Mouse (Mus musculus) limb, embryonic 11.5 days (tissue): Measurements from ENCODE around the gene Foxf1. TPM values are rescaled to one million over a fixed set of nuclear protein-coding genes. Genes with fewer than 3 reads are reported as not detected.

Source experiments
- ATAC-seq: fragments of 200-750 bp; cut with Nextera tagmentation; 2 replicates; pipeline ENCODE4 v1.8.0; 2017; ENCODE audit warnings: low read depth; ENCODE audit not compliant: insufficient number of reproducible peaks, low FRiP score, low TSS enrichment
- DNase-seq: peaks from one replicate; pipeline ENCODE4 v3.0.0-alpha.2; 2015; ENCODE audit warnings: low spot score
- H3K27ac ChIP-seq: fragments of 300-500 bp; sonication (generic); replicated peaks from 2 replicates; pipeline ENCODE4 v1.5.1; 2014; ENCODE audit warnings: low read depth, mild to moderate bottlenecking, low read length
- H3K27me3 ChIP-seq: fragments of 300-500 bp; sonication (generic); 2 replicates; pipeline ENCODE4 v1.6.1; 2014; ENCODE audit warnings: mild to moderate bottlenecking, low read length, mixed read lengths; ENCODE audit not compliant: control insufficient read depth, insufficient read depth
- H3K36me3 ChIP-seq: fragments of 300-500 bp; sonication (generic); 2 replicates; pipeline ENCODE4 v1.6.1; 2014; ENCODE audit warnings: mild to moderate bottlenecking, low read length, moderate library complexity, mixed read lengths; ENCODE audit not compliant: control insufficient read depth, insufficient read depth
- H3K4me1 ChIP-seq: fragments of 300-500 bp; sonication (generic); 2 replicates; pipeline ENCODE4 v1.6.1; 2014; ENCODE audit warnings: low read length, mixed read lengths; ENCODE audit not compliant: control insufficient read depth, insufficient read depth
- H3K4me2 ChIP-seq: fragments of 300-500 bp; sonication (generic); 2 replicates; pipeline ENCODE4 v1.6.1; 2014; ENCODE audit warnings: low read depth, mild to moderate bottlenecking, moderate library complexity; ENCODE audit not compliant: severe bottlenecking
- H3K4me3 ChIP-seq: fragments of 300-500 bp; sonication (generic); 2 replicates; pipeline ENCODE4 v1.5.1; 2014; ENCODE audit warnings: low read depth, low read length
- H3K9ac ChIP-seq: fragments of 300-500 bp; sonication (generic); 2 replicates; pipeline ENCODE4 v1.6.1; 2014; ENCODE audit warnings: mild to moderate bottlenecking, low read length
- H3K9me3 ChIP-seq: fragments of 300-500 bp; sonication (generic); 2 replicates; pipeline ENCODE4 v1.6.1; 2016; ENCODE audit warnings: low read length; ENCODE audit not compliant: control insufficient read depth
- whole genome bisulfite sequencing: fragments of 180-500 bp; shearing (Covaris S2); extraction: QIAGEN DNeasy Blood & Tissue Kit; methylation state at CpG from one replicate; pipeline ENCODE4 v1.1.7; 2014; 5-methylcytosine and 5-hydroxymethylcytosine counted together
- polyA plus RNA-seq: library from polyadenylated mRNA; unstranded; fragments of >200 nt; fragmentation: Nextera tagmentation; extraction: Ambion mirVana; gene quantifications from 2 replicates; pipeline ENCODE4 v1.2.1, GENCODE M21; 2014

Gene Foxf1
- polyA plus RNA-seq, 1 experiment from 2014 or later = 0.27 TPM

GRCm38 (mm10) chr8:121093496-121093895 lies 9.3 kb downstream of the Foxf1 start:
- ATAC-seq = no peak
- Histone ChIP-seq H3K9ac (no peak overlapping the region), H3K9me3 (no peaks in the 10 kb centered on the region), H3K4me1 (0 out of 2 replicates have a peak, but pooled peaks cover 2% of the 10 kb centered on the region), H3K27ac (no peak overlapping the region), H3K27me3 (peaks cover 48% of the 10 kb centered on the region), H3K4me3 (no peak overlapping the region), H3K36me3 (peaks cover 11% of the 10 kb centered on the region), H3K4me2 (no peak overlapping the region)
- DNase-seq = peak; percentile 24
- WGBS = 72% methylated on average over 6 of the region's 6 CpGs

GRCm38 (mm10) chr8:121104049-121104818 lies 20.0 kb downstream of the Foxf1 start:
- H3K4me3 ChIP-seq = no peak overlapping the region
- no peak overlapping the region for H3K9ac ChIP-seq
- WGBS = 49% methylated on average over 17 of the region's 17 CpGs
- peak; percentile 93 for DNase-seq
- peaks cover 6% of the 10 kb centered on the region for H3K4me1 ChIP-seq
- no peak; the same call in 1 of the 2 replicates for ATAC-seq
- peaks cover 20% of the 10 kb centered on the region for H3K36me3 ChIP-seq
- H3K27ac ChIP-seq = no peak overlapping the region
- no peaks in the 10 kb centered on the region for H3K27me3 ChIP-seq
- H3K9me3 ChIP-seq = no peaks in the 10 kb centered on the region
- H3K4me2 ChIP-seq = no peak overlapping the region

DNA sequence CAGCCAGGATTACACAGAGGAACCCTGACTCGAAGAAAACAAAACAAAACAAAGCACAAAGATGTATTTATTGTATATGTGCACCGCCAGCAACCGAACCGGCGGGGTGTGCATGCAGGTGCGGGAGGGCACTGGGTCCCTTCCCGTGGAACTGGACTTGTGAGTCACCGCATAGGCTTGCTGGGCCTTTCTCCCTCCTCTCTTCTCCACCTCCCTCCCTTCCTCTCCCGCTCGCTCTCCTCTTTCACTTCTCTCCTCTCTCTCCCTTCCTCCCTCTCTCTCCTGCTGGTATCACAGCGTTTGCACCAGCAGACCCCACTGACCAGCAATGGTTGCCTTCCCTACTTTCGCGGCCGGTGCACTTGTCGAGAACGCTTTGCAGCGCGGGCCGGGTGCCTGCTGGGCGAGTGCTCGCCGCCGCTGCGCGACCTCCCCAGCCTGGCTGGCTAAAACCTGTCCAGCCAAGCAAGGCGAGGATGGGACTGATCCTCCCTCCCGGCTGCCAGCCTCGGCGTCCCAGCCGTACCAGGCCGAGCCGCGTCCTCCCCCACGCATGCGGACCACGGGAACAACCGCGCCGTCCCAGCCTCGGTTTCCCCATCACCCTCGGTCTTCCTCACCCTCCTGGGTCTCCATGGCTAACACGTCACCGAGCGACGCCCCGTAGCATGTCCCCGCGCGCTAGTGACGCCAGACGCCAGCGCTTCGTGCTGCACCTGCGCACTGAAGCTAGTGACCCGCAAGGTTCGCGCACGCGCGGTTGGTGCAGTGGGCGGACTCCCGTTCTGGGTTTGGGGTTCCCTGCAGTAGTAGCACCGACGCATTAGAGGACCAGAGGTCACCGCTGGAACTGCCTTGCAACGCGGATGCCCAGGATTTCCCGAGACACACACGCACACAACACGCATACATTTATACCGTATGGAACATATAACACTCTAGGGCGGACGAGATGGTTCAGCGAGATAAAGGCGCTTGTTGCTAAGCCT lies 23.8 kb downstream of the Foxf1 start, which contains the start of gene Mthfsd:
Gene Mthfsd (minus strand): TSS at position 725 of the 989 bp plus-strand sequence.
- Histone ChIP-seq H3K9ac (peak within 1 kb of the TSS; percentile 82), H3K36me3 (peaks cover 4% of the 10 kb centered on the region; the same call in 1 of the 2 replicates), H3K9me3 (no peaks in the 10 kb centered on the region), H3K4me3 (peak within 1 kb of the TSS; percentile 74), H3K4me1 (peaks cover 6% of the 10 kb centered on the region), H3K27ac (no peak within 1 kb of the TSS), H3K27me3 (no peaks in the 10 kb centered on the region), H3K4me2 (peak within 1 kb of the TSS; percentile 72)
- 2% methylated on average over 75 of the region's 75 CpGs for WGBS
- DNase-seq (peak; percentile 99), ATAC-seq (peak; percentile 84)

- DNase-seq (no peak), ATAC-seq (no peak)
- Histone ChIP-seq H3K27me3 (0 out of 2 replicates have a peak, but pooled peaks cover 1% of the 10 kb centered on the region), H3K36me3 (peaks cover 3% of the 10 kb centered on the region; the same call in 1 of the 2 replicates), H3K9ac (peak overlapping the region; percentile 82), H3K9me3 (no peaks in the 10 kb centered on the region), H3K27ac (no peak overlapping the region), H3K4me3 (peak overlapping the region; percentile 74), H3K4me2 (peak overlapping the region; percentile 72), H3K4me1 (peaks cover 6% of the 10 kb centered on the region)
- 14% methylated on average over 5 of the region's 5 CpGs for WGBS
These were observed 24.5 kb downstream of the Foxf1 start for GRCm38 (mm10) chr8:121108657-121109056.

- Histone ChIP-seq H3K4me1 (peaks cover 13% of the 10 kb centered on the region), H3K4me3 (no peak overlapping the region), H3K27me3 (peaks cover 20% of the 10 kb centered on the region), H3K9me3 (no peaks in the 10 kb centered on the region), H3K36me3 (no peaks in the 10 kb centered on the region), H3K9ac (no peak overlapping the region), H3K4me2 (no peak overlapping the region), H3K27ac (no peak overlapping the region)
- 57% methylated on average over 7 of the region's 7 CpGs for WGBS
- no peak for ATAC-seq
- DNase-seq = no peak
These were observed 27.1 kb downstream of the Foxf1 start for GRCm38 (mm10) chr8:121111145-121111907.

- H3K4me1 ChIP-seq = peaks cover 21% of the 10 kb centered on the region
- no peak overlapping the region for H3K4me3 ChIP-seq
- no peak overlapping the region for H3K27ac ChIP-seq
- H3K27me3 ChIP-seq = peaks cover 39% of the 10 kb centered on the region
- H3K4me2 ChIP-seq = peak overlapping the region; percentile 11; the same call in 1 of the 2 replicates
- WGBS = 1% methylated on average over 21 of the region's 21 CpGs
- no peaks in the 10 kb centered on the region for H3K9me3 ChIP-seq
- DNase-seq = peak; percentile 99
- H3K36me3 ChIP-seq = no peaks in the 10 kb centered on the region
- no peak overlapping the region for H3K9ac ChIP-seq
- ATAC-seq = peak; percentile 48; the same call in 1 of the 2 replicates
These were observed 29.1 kb downstream of the Foxf1 start for GRCm38 (mm10) chr8:121113261-121113660.

DNA sequence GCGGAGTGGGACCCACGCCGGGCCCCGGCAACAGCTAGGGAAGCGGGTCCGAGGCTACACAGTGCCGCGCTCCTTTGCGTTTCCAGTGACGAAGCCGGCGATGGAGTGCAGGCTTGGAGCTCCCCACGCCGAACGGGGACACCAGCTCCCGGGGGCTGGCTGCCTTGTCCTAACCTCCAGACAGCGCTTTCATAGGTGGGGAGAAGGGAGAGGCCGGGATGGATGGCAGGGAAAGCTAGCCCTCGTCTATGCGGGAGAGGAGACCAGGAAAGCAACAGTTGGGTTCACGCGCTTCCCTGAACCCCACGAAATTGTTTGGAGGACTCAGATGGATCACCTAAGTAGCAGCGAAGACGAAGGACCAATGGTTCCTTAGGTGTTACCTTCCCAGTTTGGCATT lies 30.9 kb downstream of the Foxf1 start:
- Histone ChIP-seq H3K27ac (no peak overlapping the region), H3K4me3 (no peak overlapping the region), H3K9ac (no peak overlapping the region), H3K27me3 (peaks cover 53% of the 10 kb centered on the region), H3K9me3 (no peaks in the 10 kb centered on the region), H3K36me3 (no peaks in the 10 kb centered on the region), H3K4me1 (peaks cover 28% of the 10 kb centered on the region), H3K4me2 (peak overlapping the region; percentile 15; the same call in 1 of the 2 replicates)
- DNase-seq = peak; percentile 64
- 1% methylated on average over 25 of the region's 25 CpGs for WGBS
- no peak for ATAC-seq
